Mouse (Mus musculus) lung, postnatal 0 days (tissue): Measurements from ENCODE around the gene Rhof.

Source experiments
- CTCF ChIP-seq: IDR thresholded peaks from 2 replicates; pipeline ENCODE4 v1.5.1; 2016; ENCODE audit warnings: antibody characterized with exemption, mild to moderate bottlenecking
- EP300 ChIP-seq: IDR thresholded peaks from 2 replicates; pipeline ENCODE4 v1.6.1; 2016; ENCODE audit warnings: antibody characterized with exemption, mild to moderate bottlenecking, control low read depth

DNA sequence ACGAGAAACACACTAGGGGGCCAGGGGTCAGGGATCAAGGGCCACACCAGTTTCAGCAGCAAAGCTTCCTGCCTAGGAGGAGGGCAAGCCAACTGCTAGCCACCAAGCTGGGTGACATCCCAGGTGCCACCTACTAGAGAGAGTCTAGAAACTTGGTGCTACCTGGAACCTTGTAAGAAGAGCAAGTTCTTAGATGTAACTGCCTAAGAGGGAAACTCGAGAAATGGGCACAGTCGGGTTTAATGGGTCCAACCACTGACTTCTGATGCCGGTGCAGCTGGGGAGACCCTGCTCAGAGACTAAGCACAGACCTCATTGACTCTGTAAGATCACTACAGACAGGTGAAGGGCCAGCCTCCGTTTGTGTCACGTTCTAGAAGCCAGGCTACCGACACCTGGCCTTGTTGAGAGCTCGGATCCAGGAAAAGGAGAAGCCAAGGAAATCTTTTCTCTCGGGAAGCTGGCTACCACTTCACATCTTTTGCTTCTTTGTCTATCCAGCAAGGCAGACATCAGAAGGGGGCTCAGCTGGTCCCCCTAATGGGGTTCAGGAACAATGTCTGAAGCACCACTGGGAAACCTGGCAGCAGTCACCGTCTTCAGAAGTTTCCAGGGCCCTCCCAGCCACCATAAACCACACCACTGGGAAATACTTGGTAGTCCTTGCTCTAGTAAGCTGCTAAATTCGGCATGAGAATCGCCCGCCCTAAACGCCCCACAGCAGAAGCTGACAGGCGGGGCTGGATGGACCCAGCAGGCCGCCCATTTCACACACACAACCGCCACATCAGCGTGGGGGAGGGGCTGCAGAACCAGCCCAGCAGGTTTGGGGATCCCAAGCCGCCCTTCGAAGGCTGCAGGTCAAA, 4.8 kb upstream of the Rhof start:
- TF ChIP-seq CTCF = peak; percentile 14; the same call in 1 of the 2 replicates
- peak; percentile 73 for TF ChIP-seq EP300
